Comparison of ENCODE assay signal across 21 mouse cellular contexts in the genomic region with DNA sequence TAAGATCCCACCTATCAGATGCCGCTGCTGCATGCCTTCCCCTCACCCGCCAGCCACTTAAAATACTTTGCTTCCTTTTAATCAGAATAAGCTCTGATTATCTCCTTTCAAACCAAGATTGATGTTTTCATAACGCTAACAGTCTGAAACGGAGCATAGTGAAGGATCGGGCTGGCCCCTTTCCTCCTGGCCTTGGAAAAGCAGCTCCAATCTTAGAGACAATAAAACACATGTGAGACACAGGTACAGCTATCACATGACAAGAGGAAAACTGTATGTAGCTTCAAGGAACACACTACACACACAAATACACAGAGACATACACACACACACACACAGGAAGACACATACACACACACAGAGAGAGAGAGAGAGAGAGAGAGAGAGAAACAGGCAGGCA.
A peak's percentile ranks its signal among the peaks of the same experiment; 100 is the strongest.
DNase-seq lines count a peak whose midpoint lies in the region; ATAC-seq and TF ChIP-seq lines count a peak whose summit lies in the region.
"Had no signal": no experiment of that assay in that cellular context is flagged by ENCODE, and none has a peak within 500 bp of the region (broad histone marks: within the 10 kb centered on the region; RNA-seq: fewer than 3 reads in every experiment).

No protein-coding gene starts in this region.

- H3K4me3 ChIP-seq in embryonic facial prominence, embryonic 14.5 days (ENCODE audit: low read depth, low read length): no peak overlapping the region
- H3K4me3 ChIP-seq in embryonic facial prominence, embryonic 10.5 days: no peak overlapping the region
- no peak overlapping the region for H3K4me3 ChIP-seq in heart, embryonic 11.5 days (ENCODE audit: low read depth, low read length)
- H3K4me3 ChIP-seq in heart, adult 2 months: no peak overlapping the region
- no peak overlapping the region for H3K4me3 ChIP-seq in heart, postnatal 0 days (ENCODE audit: low read depth, low read length)
- H3K4me3 ChIP-seq: embryonic facial prominence, embryonic 13.5 days; hindbrain, embryonic 12.5 days; limb, embryonic 15.5 days; lung, embryonic 15.5 days had no signal

- no peak for TF ChIP-seq POLR2A in heart, adult 2 months (IDR thresholded peaks at IDR 0.05; ENCODE audit: insufficient read depth, low read depth, low read length)

- DNase-seq in embryonic facial prominence, embryonic 14.5 days (ENCODE audit: low spot score): peak; percentile 44
- no peak for DNase-seq in embryonic facial prominence, embryonic 10.5 days (ENCODE audit: low spot score)
- DNase-seq in heart, adult 2 months: no peak
- DNase-seq in heart, postnatal 0 days (ENCODE audit: low spot score): no peak
- DNase-seq in heart, postnatal 14 days: no peak
- DNase-seq in adrenal gland, postnatal 25 days: no peak
- DNase-seq: adrenal gland, postnatal 14 days; cerebellum, adult 11-12 months; cerebellum, postnatal 10 days; kidney, adult 8-10 months; kidney, postnatal 10 days; left cerebral cortex, postnatal 4 days; midbrain, embryonic 14.5 days; thymus, adult 2 months; thymus, postnatal 4 days had no signal

- ATAC-seq in embryonic facial prominence, embryonic 14.5 days (ENCODE audit: low read depth): no peak
- no peak for ATAC-seq in heart, embryonic 11.5 days (replicated peaks; ENCODE audit: insufficient number of reproducible peaks, low FRiP score, low TSS enrichment)
- no peak for ATAC-seq in heart, postnatal 0 days (ENCODE audit: insufficient read depth, low read depth)

- H3K4me1 ChIP-seq in embryonic facial prominence, embryonic 14.5 days (ENCODE audit: control insufficient read depth, insufficient read depth, low read length): no peaks in the 10 kb centered on the region
- H3K4me1 ChIP-seq in embryonic facial prominence, embryonic 10.5 days: no peaks in the 10 kb centered on the region
- H3K4me1 ChIP-seq in heart, embryonic 11.5 days (ENCODE audit: control insufficient read depth, insufficient read depth, low read length): peaks cover 6% of the 10 kb centered on the region; the same call in 1 of the 2 replicates
- no peaks in the 10 kb centered on the region for H3K4me1 ChIP-seq in heart, adult 2 months (ENCODE audit: control insufficient read depth, insufficient read depth, low read length)
- H3K4me1 ChIP-seq in heart, postnatal 0 days (ENCODE audit: control insufficient read depth, insufficient read depth): no peaks in the 10 kb centered on the region; the same call in 1 of the 2 replicates
- H3K4me1 ChIP-seq: embryonic facial prominence, embryonic 13.5 days; hindbrain, embryonic 12.5 days; limb, embryonic 15.5 days; lung, embryonic 15.5 days had no signal

- no peak overlapping the region for H3K9ac ChIP-seq in embryonic facial prominence, embryonic 14.5 days (ENCODE audit: low read depth, low read length)
- no peak overlapping the region; the same call in 1 of the 2 replicates for H3K9ac ChIP-seq in heart, embryonic 11.5 days (ENCODE audit: low read depth, low read length)
- no peak overlapping the region for H3K9ac ChIP-seq in heart, adult 2 months (ENCODE audit: low read depth, low read length)
- H3K9ac ChIP-seq in heart, postnatal 0 days (replicated peaks; ENCODE audit: low read depth, low read length): no peak overlapping the region
- H3K9ac ChIP-seq: embryonic facial prominence, embryonic 13.5 days; hindbrain, embryonic 12.5 days; limb, embryonic 15.5 days; liver, embryonic 14.5 days; lung, embryonic 15.5 days had no signal

- intact Hi-C loops in heart, adult 2 months (cut with DNase I): no loop called here
- intact Hi-C loops in heart, postnatal 14 days (cut with DNase I): no loop called here

- no peaks in the 10 kb centered on the region for H3K36me3 ChIP-seq in embryonic facial prominence, embryonic 14.5 days (ENCODE audit: control insufficient read depth, insufficient read depth, low read length)
- no peaks in the 10 kb centered on the region for H3K36me3 ChIP-seq in embryonic facial prominence, embryonic 10.5 days (replicated peaks)
- H3K36me3 ChIP-seq in heart, embryonic 11.5 days (ENCODE audit: control insufficient read depth, insufficient read depth, low read length): no peaks in the 10 kb centered on the region
- H3K36me3 ChIP-seq in heart, adult 2 months (ENCODE audit: control insufficient read depth, insufficient read depth, low read length): no peaks in the 10 kb centered on the region
- H3K36me3 ChIP-seq in heart, postnatal 0 days (replicated peaks; ENCODE audit: control insufficient read depth, insufficient read depth, low read length): no peaks in the 10 kb centered on the region
- H3K36me3 ChIP-seq: embryonic facial prominence, embryonic 13.5 days; hindbrain, embryonic 12.5 days; limb, embryonic 15.5 days; lung, embryonic 15.5 days had no signal

- no peak for TF ChIP-seq EP300 in heart, adult 2 months (IDR thresholded peaks at IDR 0.05; ENCODE audit: insufficient read depth, low read depth, low read length)
- no peak for TF ChIP-seq EP300 in heart, postnatal 0 days (IDR thresholded peaks at IDR 0.05; ENCODE audit: low read depth)

- H3K9me3 ChIP-seq in embryonic facial prominence, embryonic 14.5 days (ENCODE audit: control insufficient read depth, low read length): no peaks in the 10 kb centered on the region
- no peaks in the 10 kb centered on the region for H3K9me3 ChIP-seq in embryonic facial prominence, embryonic 10.5 days
- H3K9me3 ChIP-seq in heart, embryonic 11.5 days (replicated peaks; ENCODE audit: control insufficient read depth, low read length): no peaks in the 10 kb centered on the region
- no peaks in the 10 kb centered on the region for H3K9me3 ChIP-seq in heart, postnatal 0 days (replicated peaks; ENCODE audit: control insufficient read depth, low read length)
- H3K9me3 ChIP-seq: embryonic facial prominence, embryonic 13.5 days; hindbrain, embryonic 12.5 days; limb, embryonic 15.5 days; lung, embryonic 15.5 days had no signal

- H3K4me2 ChIP-seq in embryonic facial prominence, embryonic 14.5 days (ENCODE audit: low read depth, low read length): no peak overlapping the region
- peak overlapping the region; percentile 51 for H3K4me2 ChIP-seq in heart, embryonic 11.5 days
- H3K4me2 ChIP-seq in heart, postnatal 0 days (ENCODE audit: low read depth, low read length): peak overlapping the region; percentile 45
- H3K4me2 ChIP-seq: embryonic facial prominence, embryonic 13.5 days; hindbrain, embryonic 12.5 days; limb, embryonic 15.5 days; lung, embryonic 15.5 days had no signal

- H3K79me2 ChIP-seq in heart, adult 2 months (replicated peaks; ENCODE audit: control insufficient read depth, insufficient read depth, low read length): no peaks in the 10 kb centered on the region

- H3K27me3 ChIP-seq in embryonic facial prominence, embryonic 14.5 days (replicated peaks; ENCODE audit: control insufficient read depth, insufficient read depth, low read length): no peaks in the 10 kb centered on the region
- H3K27me3 ChIP-seq in embryonic facial prominence, embryonic 10.5 days (replicated peaks; ENCODE audit: low read depth, poor library complexity, severe bottlenecking): no peaks in the 10 kb centered on the region
- no peaks in the 10 kb centered on the region for H3K27me3 ChIP-seq in heart, embryonic 11.5 days (ENCODE audit: control insufficient read depth, insufficient read depth, low read length)
- no peaks in the 10 kb centered on the region for H3K27me3 ChIP-seq in heart, adult 2 months (ENCODE audit: control insufficient read depth, insufficient read depth, low read length)
- no peaks in the 10 kb centered on the region for H3K27me3 ChIP-seq in heart, postnatal 0 days (ENCODE audit: control insufficient read depth, insufficient read depth, low read length)
- H3K27me3 ChIP-seq: embryonic facial prominence, embryonic 13.5 days; hindbrain, embryonic 12.5 days; limb, embryonic 15.5 days; lung, embryonic 15.5 days had no signal

- WGBS in embryonic facial prominence, embryonic 14.5 days: 19% methylated on average over 5 of the region's 5 CpGs
- 64% methylated on average over 5 of the region's 5 CpGs for WGBS in embryonic facial prominence, embryonic 10.5 days
- whole genome bisulfite sequencing in heart, embryonic 11.5 days (ENCODE audit: insufficient replicate concordance): 13% methylated on average over 5 of the region's 5 CpGs
- WGBS in heart, adult 2 months: 9% methylated on average over 5 of the region's 5 CpGs
- 7% methylated on average over 5 of the region's 5 CpGs for WGBS in heart, postnatal 0 days

- no peak overlapping the region for H3K27ac ChIP-seq in embryonic facial prominence, embryonic 14.5 days (replicated peaks; ENCODE audit: low read depth, low read length)
- H3K27ac ChIP-seq in embryonic facial prominence, embryonic 10.5 days (replicated peaks): no peak overlapping the region
- H3K27ac ChIP-seq in heart, embryonic 11.5 days (ENCODE audit: low read depth, low read length): no peak overlapping the region
- no peak overlapping the region for H3K27ac ChIP-seq in heart, adult 2 months
- H3K27ac ChIP-seq in heart, postnatal 0 days (ENCODE audit: low read depth): no peak overlapping the region
- H3K27ac ChIP-seq: embryonic facial prominence, embryonic 13.5 days; hindbrain, embryonic 12.5 days; limb, embryonic 15.5 days; liver, embryonic 14.5 days; lung, embryonic 15.5 days had no signal

- no peak for TF ChIP-seq CTCF in heart, adult 2 months (IDR thresholded peaks at IDR 0.05)
- TF ChIP-seq CTCF in heart, postnatal 0 days (IDR thresholded peaks at IDR 0.05; ENCODE audit: low read depth): no peak
